Mouse (Mus musculus) brown adipose tissue, adult 24 weeks (tissue): ENCODE data around the gene Tmem260. TPM values are rescaled to one million over a fixed set of nuclear protein-coding genes. Genes with fewer than 3 reads are reported as not detected.

Experiments
- H3K27ac ChIP-seq: fragments of 200-500 bp; replicated peaks from 2 replicates; pipeline ENCODE4 v1.5.1; 2012; ENCODE audit warnings: low read depth, mild to moderate bottlenecking, low read length
- H3K4me1 ChIP-seq: fragments of 200-500 bp; 2 replicates; pipeline ENCODE4 v1.6.1; 2012; ENCODE audit warnings: low read length, mixed read lengths; ENCODE audit not compliant: control insufficient read depth, insufficient read depth, insufficient read length
- H3K4me3 ChIP-seq: fragments of 200-500 bp; 2 replicates; pipeline ENCODE4 v1.5.1; 2012; ENCODE audit warnings: low read depth, mild to moderate bottlenecking, low read length, moderate library complexity; ENCODE audit not compliant: insufficient read depth
- polyA plus RNA-seq: library from polyadenylated mRNA; stranded (reverse); fragments of >200 nt; gene quantifications from 2 replicates; pipeline ENCODE4 v1.2.4, GENCODE M21; 2012; ENCODE audit not compliant: missing spikeins, insufficient read depth, insufficient read length

Tmem260 gene
- 9.9 and 10.1 TPM in 2 replicates for polyA plus RNA-seq

GRCm38 (mm10) chr14:48445984-48446683, at the start of gene Tmem260:
Tmem260 (plus strand) TSS chr14:48446124.
- H3K4me3 ChIP-seq, result peak within 1 kb of the TSS; percentile 74
- peaks cover 3% of the 10 kb centered on the region for H3K4me1 ChIP-seq
- H3K27ac ChIP-seq, result peak within 1 kb of the TSS; percentile 99

DNA sequence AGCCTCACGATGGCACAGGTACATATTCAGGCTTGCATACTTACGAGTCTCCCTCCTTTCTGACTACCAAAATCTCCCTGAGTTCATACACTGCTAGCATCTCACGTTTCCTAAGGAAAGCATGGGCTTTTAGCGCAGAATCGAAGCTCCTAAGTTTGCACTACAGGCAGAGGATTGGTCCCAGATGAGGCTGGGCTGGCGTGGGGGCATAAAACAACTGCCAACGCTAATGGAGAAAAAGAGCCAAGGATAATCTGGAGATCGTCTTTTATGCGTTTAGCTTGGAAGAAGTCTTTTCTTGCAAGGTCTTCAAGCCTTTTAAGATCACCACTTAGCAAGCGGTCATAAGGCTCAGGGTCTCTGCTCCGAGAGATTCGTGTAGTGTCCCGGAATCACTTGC, 39.8 kb upstream of the Tmem260 start:
- no peak overlapping the region for H3K4me3 ChIP-seq
- no peaks in the 10 kb centered on the region for H3K4me1 ChIP-seq
- no peak overlapping the region for H3K27ac ChIP-seq

DNA sequence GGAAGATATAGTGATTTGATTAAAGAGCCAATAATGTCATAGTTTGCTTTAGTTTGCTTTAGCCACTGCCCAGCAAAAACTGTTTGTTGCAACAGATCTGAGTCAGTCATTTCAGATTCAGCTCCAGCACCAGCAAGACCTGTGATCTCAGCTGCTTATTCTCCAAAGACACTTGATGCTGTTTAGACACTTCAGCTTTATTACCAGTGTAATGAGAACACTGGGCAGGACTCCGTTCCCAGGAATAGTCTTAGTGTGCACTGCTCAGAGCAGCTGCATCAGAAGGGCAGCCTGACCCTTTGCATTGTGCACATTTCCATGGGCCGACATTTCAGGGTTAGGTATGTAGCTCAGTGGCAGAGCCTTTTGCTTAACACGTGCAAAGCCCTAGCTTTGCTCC, 28.9 kb upstream of the Tmem260 start:
- Histone ChIP-seq H3K4me3 (no peak overlapping the region), H3K4me1 (no peaks in the 10 kb centered on the region), H3K27ac (no peak overlapping the region)

- Histone ChIP-seq H3K4me3 (no peak overlapping the region), H3K27ac (no peak overlapping the region), H3K4me1 (no peaks in the 10 kb centered on the region)
Observed at GRCm38 (mm10) chr14:48418264-48418663, 27.7 kb upstream of the Tmem260 start.

DNA sequence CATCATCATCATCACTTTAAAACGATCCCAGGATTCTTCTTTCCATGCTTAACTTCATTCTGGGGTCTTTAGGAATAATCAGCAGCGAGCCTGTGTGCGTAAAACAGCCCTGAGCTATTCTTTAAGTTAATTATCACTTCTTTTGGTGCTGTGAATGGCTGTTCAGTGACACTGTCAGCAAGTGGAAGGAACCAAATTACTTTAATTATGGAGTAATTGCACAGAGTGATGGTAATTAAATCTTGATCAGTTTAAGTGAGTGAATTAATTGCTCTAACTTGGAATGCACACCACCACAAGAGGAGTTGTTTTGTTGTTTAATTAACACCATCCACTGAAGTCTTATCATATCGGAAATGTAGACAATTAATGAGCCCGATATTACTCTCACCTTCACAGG, 27.3 kb upstream of the Tmem260 start:
- no peaks in the 10 kb centered on the region for H3K4me1 ChIP-seq
- H3K27ac ChIP-seq, result no peak overlapping the region
- no peak overlapping the region for H3K4me3 ChIP-seq

DNA sequence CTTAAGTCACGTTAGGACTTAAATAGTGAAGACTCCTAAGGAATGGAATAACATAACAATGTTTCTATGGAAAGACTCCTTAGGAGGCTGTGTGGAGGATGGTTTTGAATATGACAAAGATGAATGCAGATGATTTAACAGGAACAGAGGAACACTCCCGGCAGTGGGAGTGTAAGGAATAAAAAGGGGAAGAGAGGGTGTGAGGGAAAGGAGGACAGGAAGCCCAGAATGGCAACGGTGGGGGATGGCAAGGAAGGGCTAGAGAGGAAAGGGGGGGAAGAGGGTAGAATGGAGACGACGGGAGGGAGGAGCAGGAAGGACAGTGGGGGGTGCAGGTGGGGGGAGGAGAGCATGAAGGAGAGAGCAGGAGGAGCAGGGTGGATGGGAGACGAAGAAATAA, 24.4 kb upstream of the Tmem260 start:
- Histone ChIP-seq H3K4me1 (no peaks in the 10 kb centered on the region), H3K4me3 (no peak overlapping the region), H3K27ac (no peak overlapping the region)

DNA sequence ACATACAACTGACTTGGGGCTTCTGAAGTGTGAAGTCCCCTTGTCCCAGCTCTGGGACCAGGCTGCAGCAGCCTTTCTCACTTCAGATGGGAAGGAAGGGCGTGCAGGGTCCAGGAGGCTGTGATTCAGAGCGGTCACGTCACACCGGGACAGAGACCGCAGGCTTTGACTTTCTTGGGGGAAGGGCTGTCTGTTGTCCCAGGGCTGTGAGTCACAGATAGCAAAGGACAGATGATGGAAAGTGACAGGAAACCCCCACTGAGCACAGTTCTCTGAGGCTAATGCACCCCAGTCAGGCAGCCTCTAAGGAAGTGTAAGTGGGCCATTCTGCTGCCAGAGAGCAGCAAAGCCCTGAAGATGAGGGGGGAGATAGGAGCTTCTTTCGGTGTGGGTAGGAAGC, 23.9 kb upstream of the Tmem260 start:
- H3K4me1 ChIP-seq, result no peaks in the 10 kb centered on the region
- H3K4me3 ChIP-seq, result no peak overlapping the region
- no peak overlapping the region for H3K27ac ChIP-seq

- no peak overlapping the region for H3K27ac ChIP-seq
- H3K4me3 ChIP-seq, result no peak overlapping the region
Observed at GRCm38 (mm10) chr14:48422436-48422835, 23.5 kb upstream of the Tmem260 start.

GRCm38 (mm10) chr14:48422901-48423300, 23.0 kb upstream of the Tmem260 start:
- H3K4me3 ChIP-seq, result no peak overlapping the region
- no peaks in the 10 kb centered on the region for H3K4me1 ChIP-seq
- no peak overlapping the region for H3K27ac ChIP-seq

More at GRCm38 (mm10) chr14:48422436-48422835, 23.5 kb upstream of the Tmem260 start:
- H3K4me1 ChIP-seq, result no peaks in the 10 kb centered on the region

- H3K4me3 ChIP-seq, result no peak overlapping the region
- no peak overlapping the region for H3K27ac ChIP-seq
Observed at GRCm38 (mm10) chr14:48431978-48432377, 13.9 kb upstream of the Tmem260 start.

DNA sequence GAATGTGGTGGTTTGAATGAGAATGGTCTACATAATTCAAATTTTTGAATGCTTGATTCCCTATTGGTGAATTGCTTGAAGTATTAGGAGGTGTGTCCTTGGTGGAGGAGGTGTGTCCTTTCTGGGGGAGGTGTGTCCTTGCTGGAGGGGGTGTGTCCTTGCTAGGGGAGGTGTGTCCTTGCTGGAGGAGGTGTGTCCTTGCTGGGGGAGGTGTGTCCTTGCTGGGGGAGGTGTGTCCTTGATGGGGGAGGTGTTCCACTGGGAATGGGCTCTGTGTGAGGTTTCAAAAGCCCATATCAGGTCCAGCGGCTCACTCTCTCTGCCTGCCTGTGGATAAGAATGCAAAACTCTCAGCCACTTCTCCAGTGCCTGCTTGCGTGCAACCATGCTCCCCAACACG, 2.1 kb upstream of the Tmem260 start:
- H3K27ac ChIP-seq, result no peak overlapping the region
- no peak overlapping the region for H3K4me3 ChIP-seq
- peaks cover 3% of the 10 kb centered on the region for H3K4me1 ChIP-seq

More at GRCm38 (mm10) chr14:48431978-48432377, 13.9 kb upstream of the Tmem260 start:
- H3K4me1 ChIP-seq, result no peaks in the 10 kb centered on the region

GRCm38 (mm10) chr14:48451966-48452407, 6.1 kb downstream of the Tmem260 start:
- Histone ChIP-seq H3K27ac (no peak overlapping the region), H3K4me3 (no peak overlapping the region), H3K4me1 (peaks cover 9% of the 10 kb centered on the region)

GRCm38 (mm10) chr14:48453411-48453810, 7.5 kb downstream of the Tmem260 start:
- Histone ChIP-seq H3K4me3 (no peak overlapping the region), H3K4me1 (peaks cover 5% of the 10 kb centered on the region; the same call in 1 of the 2 replicates), H3K27ac (peak overlapping the region; percentile 43)

- no peak overlapping the region for H3K4me3 ChIP-seq
- no peak overlapping the region for H3K27ac ChIP-seq
- H3K4me1 ChIP-seq, result peaks cover 5% of the 10 kb centered on the region; the same call in 1 of the 2 replicates
Observed at GRCm38 (mm10) chr14:48456305-48457092, 10.6 kb downstream of the Tmem260 start.

DNA sequence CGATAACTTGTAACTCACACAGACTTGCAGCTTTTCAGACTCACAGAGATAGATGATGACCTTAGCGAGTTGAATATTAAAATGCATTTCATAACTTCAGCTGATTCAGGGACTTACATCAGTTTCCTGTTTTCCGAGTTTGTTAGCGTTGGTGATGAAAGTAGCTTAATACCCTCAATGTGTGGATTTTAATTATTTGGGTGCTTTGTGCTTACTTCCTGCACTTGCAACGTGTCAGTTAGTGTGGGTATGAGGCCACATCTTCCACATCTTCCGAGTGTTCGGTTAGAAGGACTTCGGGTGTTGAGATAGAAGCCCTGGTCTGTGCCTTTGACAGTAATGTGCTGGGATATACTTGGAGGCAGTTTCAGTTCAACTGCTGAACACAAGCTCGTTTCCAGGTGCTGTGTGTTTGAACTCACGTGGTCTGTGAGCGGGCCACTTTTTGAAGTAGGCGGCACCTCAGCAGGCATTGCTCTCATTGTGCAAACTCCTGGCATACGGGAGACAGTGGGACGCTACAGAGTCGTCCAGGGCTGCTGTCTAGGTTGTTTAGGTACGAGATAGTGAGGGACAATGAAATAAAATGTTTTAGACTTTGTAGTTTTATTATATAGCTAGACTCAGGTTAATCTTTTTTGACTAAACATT, 11.5 kb downstream of the Tmem260 start:
- Histone ChIP-seq H3K4me1 (peaks cover 5% of the 10 kb centered on the region; the same call in 1 of the 2 replicates), H3K4me3 (no peak overlapping the region), H3K27ac (peak overlapping the region; percentile 33; the same call in 1 of the 2 replicates)
